Mouse (Mus musculus): ENCODE data around the gene Cdc6.

The Cdc6 gene

DNA sequence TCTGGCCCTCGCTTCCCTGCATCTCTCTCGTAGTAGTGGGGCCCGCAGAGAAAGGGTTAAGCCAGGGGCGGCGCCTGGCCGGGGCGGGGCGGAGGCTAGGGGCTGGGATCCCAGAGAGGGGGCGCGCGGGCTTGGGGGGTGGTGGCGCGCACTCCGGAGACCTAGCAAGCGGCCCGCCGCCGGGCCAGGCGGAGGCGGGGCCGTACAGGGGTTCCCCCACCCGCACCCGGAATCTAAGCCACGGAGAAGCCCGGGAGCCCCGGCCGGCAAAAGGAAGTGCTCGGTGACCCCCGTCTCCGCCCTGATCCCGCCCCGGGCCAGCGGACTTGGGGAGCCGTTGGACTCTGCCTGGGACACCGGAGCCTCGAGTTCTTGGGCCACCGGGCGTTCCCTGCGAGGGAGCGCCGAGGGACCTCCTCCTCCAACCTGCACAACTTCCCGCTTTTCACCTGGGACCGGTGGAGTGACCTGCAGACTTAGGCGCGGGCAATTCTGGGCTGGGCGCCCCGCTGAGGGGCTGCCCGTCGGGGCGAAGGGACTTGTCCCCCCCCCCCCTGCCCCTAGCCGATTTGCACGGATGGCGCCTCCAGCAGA, 52.8 kb downstream of the Cdc6 start:
- in situ Hi-C loops (cut with MboI, MseI), result no loop called here

DNA sequence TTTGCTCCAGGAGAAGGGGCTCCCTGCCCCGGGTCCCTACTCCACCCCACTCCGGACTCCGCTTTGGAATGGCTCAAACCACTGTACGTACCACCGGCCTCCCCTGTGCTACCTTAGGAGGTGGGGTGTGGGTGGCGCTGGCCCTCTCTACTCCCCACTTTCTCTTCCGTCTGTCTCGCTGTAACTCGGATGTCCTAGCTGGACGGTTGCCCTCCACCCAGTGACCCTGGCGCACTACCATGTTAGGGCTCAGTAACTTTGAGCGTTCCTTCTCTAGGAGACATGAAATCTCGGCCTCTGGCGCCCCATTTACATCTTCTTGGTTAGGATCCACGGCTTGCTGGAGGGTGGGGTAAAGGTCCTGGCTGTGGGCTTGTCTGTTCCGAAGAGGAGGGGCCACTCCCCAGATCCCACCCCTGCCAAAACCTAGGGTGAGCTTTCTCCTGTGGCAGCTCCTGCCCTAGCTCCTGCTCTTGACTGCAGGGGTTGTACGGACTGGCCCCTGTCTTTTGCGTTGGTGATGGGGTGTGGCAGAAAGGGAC, 53.5 kb downstream of the Cdc6 start:
- in situ Hi-C loops (cut with MboI, MseI), result no loop called here

DNA sequence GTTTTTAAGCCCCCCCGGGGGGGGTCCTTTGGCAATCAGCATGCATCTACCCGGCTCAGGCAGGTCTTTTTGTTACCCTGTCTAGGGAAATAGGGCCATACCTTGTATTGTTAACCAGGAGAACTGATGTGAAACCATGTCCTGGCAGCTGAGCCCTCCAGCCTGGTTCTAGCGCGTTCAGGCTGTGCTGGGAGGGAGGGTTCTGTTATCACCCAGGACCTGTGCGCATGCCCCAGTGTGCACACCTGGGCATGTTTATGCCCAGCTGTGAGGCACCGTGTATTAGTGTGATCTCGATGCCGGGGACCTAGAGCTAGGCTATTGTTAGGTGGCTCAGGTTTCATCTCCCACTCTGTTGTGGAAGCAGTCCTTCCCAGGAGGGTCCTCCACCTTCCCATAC, 54.2 kb downstream of the Cdc6 start:
- in situ Hi-C loops (cut with MboI, MseI), result no loop called here

DNA sequence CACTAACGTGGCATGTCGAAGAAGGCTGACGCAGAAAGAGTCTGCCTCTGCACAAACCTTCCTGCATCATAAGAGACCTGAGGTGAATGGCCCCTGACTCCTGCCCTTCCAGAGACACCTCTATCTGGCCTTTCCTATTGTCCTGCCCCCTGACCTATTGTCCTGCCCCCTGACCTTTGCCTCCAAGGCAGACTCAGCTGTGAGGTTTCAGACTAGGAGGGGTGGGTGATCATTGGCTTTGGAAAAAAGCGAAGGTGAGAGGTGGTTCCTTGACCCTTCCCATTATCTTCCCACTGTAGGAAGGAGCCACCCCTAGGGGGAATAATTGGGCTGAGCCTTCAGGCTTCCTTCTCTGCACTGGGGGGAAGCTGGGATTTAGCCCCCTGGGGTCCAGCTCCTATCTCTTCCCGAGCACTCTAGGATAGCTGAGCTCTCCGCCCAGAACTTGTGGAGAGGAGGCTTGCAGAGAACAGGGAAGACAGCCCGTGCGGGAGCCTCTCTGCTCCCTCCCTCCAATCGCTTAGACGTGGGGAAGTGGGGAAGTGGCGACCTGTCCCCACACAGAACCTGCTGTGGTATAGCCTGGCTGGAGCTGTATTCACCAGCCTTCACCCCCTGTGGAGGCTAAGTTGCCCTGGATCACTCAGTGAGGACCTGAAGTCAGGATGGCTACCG, 55.0 kb downstream of the Cdc6 start:
- in situ Hi-C loops (cut with MboI, MseI), result no loop called here

DNA sequence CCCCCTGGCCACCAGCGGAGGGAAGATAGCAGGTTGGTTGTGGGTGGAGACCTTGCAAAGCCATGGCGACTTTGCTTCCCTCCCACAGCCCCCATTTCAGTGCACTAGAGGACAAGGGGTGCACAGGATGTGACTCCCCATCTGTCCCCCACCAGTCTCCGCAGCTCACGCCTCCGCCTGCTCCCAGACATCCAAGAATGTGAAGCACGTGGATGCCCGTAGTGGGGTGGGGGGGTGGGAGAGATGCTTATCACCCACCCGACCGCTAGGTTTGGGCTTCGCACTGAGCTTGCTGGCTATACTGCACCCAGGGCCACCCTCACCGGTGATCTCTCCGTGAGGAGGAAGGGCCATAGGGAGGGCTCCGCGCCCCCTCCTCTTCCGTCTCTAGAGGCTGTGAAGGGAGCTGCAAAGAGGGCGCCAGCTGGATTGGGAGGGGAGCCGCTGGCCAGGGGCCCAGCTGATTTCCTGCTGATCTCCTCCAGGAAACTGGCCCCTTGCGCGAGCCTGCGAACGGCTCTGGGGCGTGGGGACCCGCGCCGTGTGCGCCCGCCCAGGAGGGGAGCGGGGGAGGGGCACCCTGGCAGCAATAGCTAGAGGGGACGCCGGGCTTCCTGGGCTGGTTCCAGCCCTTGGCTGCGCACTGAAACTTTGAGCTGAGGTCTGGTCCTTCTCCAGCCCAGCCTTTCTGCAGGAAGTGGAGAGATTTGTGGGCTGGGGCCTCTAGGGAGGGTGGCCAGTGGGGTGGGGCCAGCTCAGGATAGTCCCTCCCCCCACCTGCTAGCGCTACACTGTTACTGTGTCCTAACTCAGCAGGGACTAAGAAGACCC, 55.8 kb downstream of the Cdc6 start:
- in situ Hi-C loops (cut with MboI, MseI), result no loop called here

DNA sequence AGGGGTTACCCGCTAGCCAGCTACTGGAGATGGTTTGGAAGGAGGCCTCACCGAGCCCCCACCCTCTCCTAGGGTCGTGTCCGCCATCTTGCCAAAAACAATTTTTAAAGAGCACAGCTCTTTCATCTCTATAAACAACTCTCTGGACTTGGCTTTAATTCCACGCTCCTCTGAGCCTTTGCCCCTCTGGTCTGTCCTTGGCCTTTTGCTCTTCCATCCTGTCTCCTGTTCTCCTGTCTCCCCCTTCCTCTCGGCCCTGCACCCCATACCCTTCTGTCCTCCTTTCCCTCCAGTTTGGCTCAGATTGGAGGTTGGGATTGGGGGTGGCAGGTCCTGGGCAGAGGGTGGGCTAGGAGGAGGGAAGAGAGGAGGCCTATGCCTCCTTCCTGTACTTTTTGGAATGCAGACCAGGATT, 56.6 kb downstream of the Cdc6 start:
- in situ Hi-C loops (cut with MboI, MseI), result no loop called here

DNA sequence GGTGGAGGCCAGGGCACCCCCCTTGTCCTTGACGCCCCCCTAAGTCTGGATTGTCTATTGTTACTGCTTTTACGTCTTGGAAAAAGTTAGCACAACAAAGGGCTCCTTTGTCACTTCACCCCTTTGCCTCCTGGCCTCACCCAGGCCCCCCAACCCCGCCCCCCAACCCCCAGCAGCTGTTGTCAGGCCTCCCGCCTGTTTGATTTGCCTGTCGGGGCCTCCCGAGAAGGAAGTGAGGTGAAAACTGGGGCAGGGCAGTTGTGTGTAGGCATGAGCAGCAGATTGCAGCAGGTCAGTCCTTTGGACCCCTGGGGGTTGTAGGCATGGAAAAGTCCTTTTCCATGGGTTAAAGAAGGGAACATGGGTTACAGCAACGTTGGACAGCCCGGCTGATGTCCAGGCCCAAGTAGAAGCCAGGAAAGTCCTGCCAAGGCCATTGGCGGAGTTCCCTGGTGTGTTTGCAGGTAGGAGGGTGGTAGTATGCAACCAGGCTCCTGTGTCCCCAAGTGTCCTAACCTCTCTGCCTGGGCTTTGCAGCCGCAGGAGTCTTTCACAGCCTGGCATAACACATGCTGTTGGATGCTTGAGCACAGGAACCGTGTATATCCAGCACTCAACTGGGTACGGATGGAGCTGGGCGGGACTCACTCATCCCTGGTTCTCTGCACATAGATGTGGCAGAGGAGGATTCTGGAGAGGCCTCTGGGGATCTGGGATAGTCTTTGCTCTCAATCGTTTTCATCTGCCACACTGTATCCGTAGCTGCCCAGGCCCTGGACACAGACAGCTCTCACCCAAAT, 57.2 kb downstream of the Cdc6 start:
- in situ Hi-C loops (cut with MboI, MseI), result no loop called here

DNA sequence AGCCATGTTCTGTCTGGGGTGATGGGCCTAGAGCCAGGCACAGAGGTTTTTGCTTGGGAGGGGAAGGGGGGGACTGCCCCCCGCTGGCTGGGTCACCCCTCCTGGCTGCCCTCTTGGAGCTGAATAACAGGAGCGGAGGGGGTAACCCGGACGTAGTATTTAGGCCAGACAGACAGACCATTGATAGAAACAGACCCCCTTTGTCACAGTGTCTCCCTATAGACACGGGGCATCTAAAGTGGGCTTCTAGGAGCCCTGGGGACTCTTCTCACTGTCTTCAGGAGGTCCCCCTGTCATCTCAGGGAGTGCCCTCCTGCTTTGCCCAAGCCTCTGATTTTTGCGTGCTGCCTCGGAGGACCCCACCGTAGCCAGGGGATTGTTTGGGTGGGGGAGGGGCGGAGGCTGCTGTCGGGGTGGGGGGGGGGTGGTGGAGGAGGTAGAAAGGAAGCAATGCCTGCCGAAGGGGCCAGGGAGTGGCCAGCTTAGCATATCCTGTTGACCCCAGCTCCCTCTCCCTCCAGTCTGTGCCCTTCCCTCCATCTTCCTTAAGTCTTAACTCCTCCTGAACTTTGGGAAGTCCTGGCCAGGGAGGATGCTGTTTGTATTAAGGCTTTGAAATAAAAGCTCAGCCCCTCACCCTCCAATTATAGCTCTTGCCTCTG, 57.9 kb downstream of the Cdc6 start:
- in situ Hi-C loops (cut with MboI, MseI), result no loop called here

DNA sequence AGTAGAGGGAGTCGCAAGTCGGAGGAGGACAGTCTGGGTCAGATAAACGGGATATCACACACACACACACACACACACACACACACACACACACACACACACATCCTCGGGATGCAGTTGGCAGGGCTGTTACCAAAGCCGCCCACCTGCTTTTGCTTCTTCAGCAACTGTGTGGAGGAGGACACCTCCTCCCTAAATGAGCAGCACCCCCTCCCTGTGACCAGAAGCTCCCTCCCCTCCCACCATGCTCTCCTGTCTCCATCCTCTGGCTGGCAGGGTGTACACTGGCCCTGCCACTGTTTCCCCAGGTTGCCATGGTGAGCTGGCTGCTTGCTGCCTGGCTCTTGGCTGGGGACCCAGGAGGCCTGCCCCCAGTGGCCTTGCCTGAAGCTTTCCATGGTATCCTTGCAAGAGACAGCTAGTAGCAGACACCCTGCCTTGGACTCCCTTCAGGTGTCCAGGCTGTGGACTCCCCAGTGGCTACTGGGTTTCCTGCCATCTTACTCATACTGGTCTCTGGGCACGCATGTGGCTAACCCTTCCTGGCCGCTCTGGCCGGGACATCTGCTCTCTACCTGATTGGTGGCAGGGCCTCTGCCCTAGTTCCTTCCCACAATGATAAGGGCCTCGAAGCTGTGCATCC, 59.0 kb downstream of the Cdc6 start:
- in situ Hi-C loops (cut with MboI, MseI), result no loop called here

DNA sequence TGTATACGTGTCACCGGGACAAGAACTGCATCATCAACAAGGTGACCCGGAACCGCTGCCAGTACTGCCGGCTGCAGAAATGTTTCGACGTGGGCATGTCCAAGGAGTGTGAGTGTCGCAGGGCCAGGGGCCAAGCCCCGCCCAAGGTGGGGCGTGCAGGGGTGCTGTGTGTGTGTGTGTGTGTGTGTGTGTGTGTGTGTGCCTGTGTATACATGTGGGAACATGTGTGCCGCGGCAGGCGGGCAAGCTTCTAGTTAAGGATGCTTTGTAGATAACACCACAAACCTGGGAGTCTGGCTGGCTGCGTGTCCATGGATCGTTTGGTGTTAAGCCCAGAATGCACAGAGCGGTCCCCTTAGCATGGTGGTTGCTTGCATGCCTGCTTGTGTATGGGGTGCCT, 60.5 kb downstream of the Cdc6 start:
- in situ Hi-C loops (cut with MboI, MseI), result no loop called here

DNA sequence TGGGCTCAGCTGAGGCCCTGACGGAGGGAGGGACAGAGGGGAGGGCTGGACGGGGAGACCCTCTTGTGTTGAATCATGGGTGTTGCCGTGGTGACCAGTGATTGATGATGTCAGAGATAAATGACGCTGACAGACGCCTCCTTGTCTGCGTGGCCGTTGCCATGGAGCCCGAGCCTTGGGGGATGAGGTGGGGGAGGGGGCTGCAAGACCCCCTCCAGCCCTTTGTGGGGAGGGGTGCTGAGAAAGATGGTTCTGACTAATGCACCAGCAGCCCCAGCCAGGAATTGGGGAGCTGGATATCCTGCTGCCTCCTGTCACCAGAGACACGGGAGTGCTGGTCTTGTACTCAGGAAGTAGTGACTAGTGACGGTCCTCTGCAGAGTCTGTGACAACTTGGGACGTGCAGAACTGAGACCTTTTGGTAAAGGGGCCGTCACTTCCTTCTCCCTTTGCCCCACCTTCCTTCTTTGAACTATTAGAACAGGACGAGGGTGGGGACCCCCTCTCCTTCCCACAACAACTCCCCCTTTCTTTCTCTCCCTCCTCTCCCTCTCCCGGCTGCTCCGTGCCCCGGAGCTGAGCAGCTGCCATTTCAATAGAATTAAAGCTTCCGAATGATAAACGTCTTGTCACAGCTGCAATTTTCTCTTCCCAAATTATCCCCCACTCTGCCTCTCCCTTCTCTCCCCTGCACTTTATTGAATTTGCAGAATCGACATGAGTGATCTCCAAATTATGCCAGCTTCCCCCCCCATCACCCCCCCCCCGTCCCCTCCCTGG, 61.3 kb downstream of the Cdc6 start:
- in situ Hi-C loops (cut with MboI, MseI), result no loop called here

DNA sequence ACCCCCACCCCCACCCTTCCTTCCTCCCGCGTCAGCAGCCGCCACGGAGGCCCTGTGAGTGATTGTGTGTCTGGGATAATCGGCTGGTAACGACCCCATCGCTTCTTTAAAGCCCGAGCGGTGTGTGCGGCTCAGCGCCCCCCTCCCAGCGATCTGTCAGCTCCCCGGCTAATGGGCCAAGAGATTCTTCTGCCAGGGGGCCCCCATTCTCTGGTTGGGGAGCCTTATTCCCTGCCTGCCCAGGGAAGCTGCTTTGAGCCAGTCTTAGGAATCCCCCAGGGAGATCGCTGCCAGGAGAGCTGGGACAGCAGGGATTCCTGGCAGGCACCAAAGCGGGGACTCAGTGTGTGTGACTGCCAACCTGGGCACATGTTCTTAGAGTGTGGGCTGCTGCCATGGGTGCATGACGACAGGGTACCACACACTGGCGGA, 61.9 kb downstream of the Cdc6 start:
- in situ Hi-C loops (cut with MboI, MseI), result no loop called here

DNA sequence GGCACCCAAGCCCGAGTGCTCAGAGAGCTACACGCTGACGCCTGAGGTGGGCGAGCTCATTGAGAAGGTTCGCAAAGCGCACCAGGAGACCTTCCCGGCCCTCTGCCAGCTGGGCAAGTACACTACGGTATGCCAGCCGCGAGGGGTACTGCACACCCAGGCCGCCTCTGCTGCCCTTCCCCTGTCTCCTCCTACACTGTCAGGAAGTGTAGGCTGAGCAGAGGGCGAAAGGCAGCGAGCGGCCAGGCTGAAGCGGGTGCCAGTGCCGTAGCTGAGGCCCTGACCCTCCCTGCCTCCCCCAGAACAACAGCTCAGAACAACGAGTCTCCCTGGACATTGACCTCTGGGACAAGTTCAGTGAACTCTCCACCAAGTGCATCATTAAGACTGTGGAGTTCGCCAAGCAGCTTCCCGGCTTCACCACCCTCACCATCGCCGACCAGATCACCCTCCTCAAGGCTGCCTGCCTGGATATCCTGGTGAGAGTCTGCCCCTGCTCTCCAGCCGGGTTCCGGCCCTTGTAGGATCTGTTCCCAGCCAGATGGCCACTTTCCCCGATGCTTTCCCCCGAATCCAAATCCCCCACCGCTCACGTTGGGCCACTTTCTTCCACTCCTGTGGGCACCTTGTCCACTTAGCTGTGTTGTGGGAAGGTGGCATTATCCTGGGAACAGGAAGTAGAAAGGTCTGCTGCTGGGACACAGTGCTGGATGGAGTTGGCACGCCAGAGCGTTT, 62.8 kb downstream of the Cdc6 start:
- in situ Hi-C loops (cut with MboI, MseI), result loop anchor here (5.0 kb wide), 1 partner anchor 33 kb away; no protein-coding TSS in a partner anchor

DNA sequence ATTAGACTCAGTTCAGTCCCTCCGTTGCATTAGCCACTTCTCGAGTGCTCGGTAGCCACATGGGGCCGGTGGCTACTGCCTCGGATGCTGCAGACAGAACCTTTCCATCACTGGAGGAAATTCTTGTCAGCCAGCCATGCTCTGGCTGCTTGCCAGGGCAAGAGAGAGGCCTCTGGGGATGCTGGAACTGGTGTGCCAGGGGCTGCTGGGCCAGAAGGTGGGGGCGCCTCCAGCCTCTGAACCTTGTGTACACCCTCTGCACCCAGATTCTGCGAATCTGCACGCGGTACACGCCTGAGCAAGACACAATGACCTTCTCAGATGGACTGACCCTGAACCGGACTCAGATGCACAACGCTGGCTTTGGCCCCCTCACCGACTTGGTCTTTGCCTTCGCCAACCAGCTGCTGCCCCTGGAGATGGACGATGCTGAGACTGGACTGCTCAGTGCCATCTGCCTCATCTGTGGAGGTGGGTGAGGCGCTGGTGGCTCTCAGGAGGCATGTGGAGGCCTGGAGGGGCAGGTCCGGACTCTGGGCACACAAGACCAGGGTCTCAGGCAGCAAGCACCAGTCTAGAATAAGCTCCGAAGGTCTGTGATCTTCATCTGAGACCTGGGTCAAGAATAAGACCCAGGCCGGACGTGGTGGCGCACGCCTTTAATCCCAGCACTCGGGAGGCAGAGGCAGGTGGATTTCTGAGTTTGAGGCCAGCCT, 63.9 kb downstream of the Cdc6 start:
- in situ Hi-C loops (cut with MboI, MseI), result loop anchor here (5.0 kb wide), 1 partner anchor 34 kb away; no protein-coding TSS in a partner anchor

DNA sequence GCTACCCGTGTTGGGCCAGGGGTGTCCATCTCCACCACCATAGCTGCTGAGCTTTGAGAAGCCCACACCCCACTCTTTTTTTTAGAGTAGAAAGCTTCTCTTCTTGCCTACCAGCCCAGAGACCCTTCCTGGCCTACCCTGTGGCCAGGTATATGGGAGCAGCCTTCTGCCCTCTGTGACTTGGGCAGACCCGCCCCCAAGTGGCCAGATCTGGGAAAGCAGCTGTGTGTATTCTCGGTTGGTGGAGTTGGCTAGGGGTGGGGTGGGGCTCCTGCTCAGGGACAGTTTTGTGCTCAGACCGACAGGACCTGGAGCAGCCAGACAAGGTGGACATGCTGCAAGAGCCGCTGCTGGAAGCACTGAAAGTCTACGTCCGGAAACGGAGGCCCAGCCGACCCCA, 64.6 kb downstream of the Cdc6 start:
- in situ Hi-C loops (cut with MboI, MseI), result loop anchor here (5.0 kb wide), 1 partner anchor 35 kb away; no protein-coding TSS in a partner anchor

DNA sequence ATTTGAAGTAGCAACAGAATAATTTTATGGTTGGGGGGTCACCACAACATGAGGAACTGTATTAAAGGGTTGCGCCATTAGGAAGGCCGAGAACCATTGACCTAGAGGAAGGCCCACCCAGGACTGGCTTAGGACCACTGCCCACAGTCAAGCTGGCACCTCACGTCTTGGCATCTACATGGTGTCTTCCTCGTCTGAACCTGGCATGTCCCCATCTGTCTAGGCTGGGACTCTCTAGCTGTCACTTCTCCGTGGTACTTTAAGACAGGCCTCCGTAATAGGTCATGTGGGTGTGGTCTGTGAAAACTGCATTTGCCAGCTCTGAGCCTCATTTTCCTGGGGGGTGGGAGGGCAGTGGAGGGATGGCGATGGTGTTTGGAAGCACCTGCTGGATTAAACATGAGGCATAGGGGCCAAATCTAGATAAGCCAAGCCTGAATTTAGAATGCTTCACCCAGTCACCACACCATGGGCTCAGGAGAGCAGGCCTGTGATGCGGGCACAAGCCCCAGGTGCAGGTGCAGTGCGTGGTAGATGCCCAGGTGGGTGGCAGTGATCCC, 65.3 kb downstream of the Cdc6 start:
- in situ Hi-C loops (cut with MboI, MseI), result loop anchor here (5.0 kb wide), 1 partner anchor 36 kb away; no protein-coding TSS in a partner anchor
